Mouse (Mus musculus) macrophage (primary cell): Measurements from ENCODE around the gene Cntnap5a. TPM values are rescaled to one million over a fixed set of nuclear protein-coding genes. Genes with fewer than 3 reads are reported as not detected.
"Not testable (repeated sequence)": the region's sequence is repeated elsewhere in the genome, so short reads cannot be mapped to it uniquely, and the experiment has no call there.

Experiments
- H3K27ac ChIP-seq: fragments of 350-480 bp; formaldehyde crosslinking; 2 replicates; pipeline ENCODE4 v1.9.0; 2021
- H3K36me3 ChIP-seq: fragments of 350-480 bp; formaldehyde crosslinking; 2 replicates; pipeline ENCODE4 v1.9.0; 2021; ENCODE audit errors: inconsistent target
- H3K4me3 ChIP-seq: fragments of 350-480 bp; formaldehyde crosslinking; 2 replicates; pipeline ENCODE4 v1.9.0; 2021; ENCODE audit errors: inconsistent target
- H3K79me2 ChIP-seq: fragments of 350-480 bp; formaldehyde crosslinking; 2 replicates; pipeline ENCODE4 v1.9.0; 2021; ENCODE audit errors: inconsistent target
- WGBS: methylation state at CpG from one replicate; pipeline ENCODE4 v1.1.7; 2026; ENCODE audit warnings: inconsistent platforms; ENCODE audit not compliant: missing documents; 5-methylcytosine and 5-hydroxymethylcytosine counted together
- polyA plus RNA-seq: library from polyadenylated mRNA; stranded (reverse); fragments of 250-400 nt; gene quantifications from 3 replicates; pipeline ENCODE4 v1.2.4, GENCODE M21; 2018; ENCODE audit warnings: inconsistent platforms

Cntnap5a gene
- polyA plus RNA-seq, 1 experiment from 2014 or later, result not detected

GRCm38 (mm10) chr1:116149764-116150369 is 465.3 kb downstream of the Cntnap5a start:
- Histone ChIP-seq H3K27ac (no peak overlapping the region), H3K4me3 (no peak overlapping the region), H3K79me2 (no peaks in the 10 kb centered on the region), H3K36me3 (no peaks in the 10 kb centered on the region)

GRCm38 (mm10) chr1:116184471-116184870 is 499.9 kb downstream of the Cntnap5a start:
- H3K27ac ChIP-seq, result no peak overlapping the region
- H3K4me3 ChIP-seq, result no peak overlapping the region
- 96% methylated on average over 2 of the region's 2 CpGs for WGBS
- no peaks in the 10 kb centered on the region for H3K79me2 ChIP-seq
- no peaks in the 10 kb centered on the region for H3K36me3 ChIP-seq

GRCm38 (mm10) chr1:116188142-116188541 is 503.6 kb downstream of the Cntnap5a start:
- WGBS, result 100% methylated on average over 1 of the region's 1 CpGs
- not testable (repeated sequence) for H3K36me3 ChIP-seq, H3K4me3 ChIP-seq, H3K79me2 ChIP-seq, H3K27ac ChIP-seq

- H3K36me3 ChIP-seq, result no peaks in the 10 kb centered on the region
- no peaks in the 10 kb centered on the region for H3K79me2 ChIP-seq
- WGBS, result 93% methylated on average over 2 of the region's 2 CpGs
- no peak overlapping the region for H3K27ac ChIP-seq
- no peak overlapping the region for H3K4me3 ChIP-seq
These were observed 507.7 kb downstream of the Cntnap5a start for GRCm38 (mm10) chr1:116192299-116192698.

GRCm38 (mm10) chr1:116216883-116217282 is 532.3 kb downstream of the Cntnap5a start:
- Histone ChIP-seq H3K4me3 (no peak overlapping the region), H3K36me3 (no peaks in the 10 kb centered on the region), H3K79me2 (no peaks in the 10 kb centered on the region), H3K27ac (no peak overlapping the region)

DNA sequence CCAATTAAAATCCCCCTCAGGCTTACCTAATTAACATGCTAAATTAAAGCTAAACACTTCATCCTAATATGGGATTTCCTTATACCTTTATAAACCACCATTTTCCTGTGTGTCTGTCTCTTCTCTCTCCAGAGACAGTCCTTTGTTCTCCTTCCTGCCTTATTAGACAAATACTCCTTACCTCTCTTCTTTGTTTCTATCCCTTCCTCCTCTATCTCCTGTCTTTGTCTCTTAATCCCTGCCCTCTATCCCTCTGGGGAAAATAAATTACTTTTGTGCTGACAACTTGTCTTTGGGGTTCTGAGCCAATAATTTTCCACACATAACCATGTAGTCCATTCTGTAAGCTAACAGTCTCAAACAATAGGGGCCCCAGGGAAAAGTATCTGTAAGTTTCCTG is 556.0 kb downstream of the Cntnap5a start:
- H3K27ac ChIP-seq, result no peak overlapping the region
- H3K79me2 ChIP-seq, result no peaks in the 10 kb centered on the region
- H3K36me3 ChIP-seq, result no peaks in the 10 kb centered on the region
- H3K4me3 ChIP-seq, result no peak overlapping the region

DNA sequence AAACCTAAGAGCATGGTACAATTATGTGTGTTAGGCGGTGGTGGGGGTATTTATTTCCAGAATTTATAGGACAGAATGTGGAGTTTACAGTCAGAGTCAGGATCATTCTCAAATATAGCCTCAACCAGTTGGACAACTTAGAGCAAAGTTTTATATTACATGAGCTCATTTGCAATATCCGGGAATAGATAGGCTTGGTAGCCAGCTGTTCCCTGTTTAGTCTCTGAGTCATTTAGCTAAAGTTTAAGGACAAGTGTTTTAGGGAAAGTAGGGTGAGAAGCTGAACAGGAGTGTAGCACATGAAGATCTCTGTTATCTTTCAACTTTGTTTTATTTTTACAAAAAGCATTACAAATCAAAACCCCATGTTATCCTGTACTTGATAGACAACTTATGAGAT is 559.3 kb downstream of the Cntnap5a start:
- 75% methylated on average over 2 of the region's 2 CpGs for WGBS
- H3K4me3 ChIP-seq, result no peak overlapping the region
- no peaks in the 10 kb centered on the region for H3K79me2 ChIP-seq
- no peaks in the 10 kb centered on the region for H3K36me3 ChIP-seq
- no peak overlapping the region for H3K27ac ChIP-seq

- Histone ChIP-seq H3K27ac (no peak overlapping the region), H3K79me2 (no peaks in the 10 kb centered on the region), H3K4me3 (no peak overlapping the region), H3K36me3 (no peaks in the 10 kb centered on the region)
These were observed 596.6 kb downstream of the Cntnap5a start for GRCm38 (mm10) chr1:116281144-116281543.

DNA sequence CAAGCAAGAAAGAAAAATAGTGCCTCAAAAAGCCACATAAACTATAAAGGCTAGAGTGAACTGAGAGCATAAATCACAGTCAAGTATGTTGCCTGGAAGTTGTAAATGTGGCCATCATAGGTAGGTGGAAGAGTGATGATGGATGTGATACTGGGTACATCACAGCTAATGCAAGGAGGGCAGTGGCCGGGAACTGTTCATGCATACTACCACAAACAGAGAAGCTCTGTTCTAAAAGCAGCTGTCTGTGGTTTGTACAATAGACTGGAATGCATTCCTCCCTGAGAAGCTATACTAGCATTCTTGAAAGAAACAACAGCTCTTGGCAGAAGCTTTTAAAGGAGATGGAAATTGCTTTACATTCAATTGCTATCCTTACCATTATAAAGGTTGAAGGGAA is 599.4 kb downstream of the Cntnap5a start:
- H3K4me3 ChIP-seq, result no peak overlapping the region
- H3K79me2 ChIP-seq, result no peaks in the 10 kb centered on the region
- H3K36me3 ChIP-seq, result no peaks in the 10 kb centered on the region
- WGBS, result 100% methylated on average over 1 of the region's 1 CpGs
- no peak overlapping the region for H3K27ac ChIP-seq

- Histone ChIP-seq H3K79me2 (no peaks in the 10 kb centered on the region), H3K36me3 (no peaks in the 10 kb centered on the region), H3K4me3 (no peak overlapping the region), H3K27ac (no peak overlapping the region)
- 89% methylated on average over 3 of the region's 3 CpGs for WGBS
These were observed 622.0 kb downstream of the Cntnap5a start for GRCm38 (mm10) chr1:116306555-116306954.

- 73% methylated on average over 3 of the region's 3 CpGs for WGBS
- no peak overlapping the region for H3K4me3 ChIP-seq
These were observed 627.0 kb downstream of the Cntnap5a start for GRCm38 (mm10) chr1:116311512-116311911.

GRCm38 (mm10) chr1:116313269-116313668 is 628.7 kb downstream of the Cntnap5a start:
- no peak overlapping the region for H3K27ac ChIP-seq
- H3K4me3 ChIP-seq, result no peak overlapping the region
- H3K79me2 ChIP-seq, result no peaks in the 10 kb centered on the region
- no peaks in the 10 kb centered on the region for H3K36me3 ChIP-seq

More at GRCm38 (mm10) chr1:116311512-116311911, 627.0 kb downstream of the Cntnap5a start:
- Histone ChIP-seq H3K27ac (no peak overlapping the region), H3K36me3 (no peaks in the 10 kb centered on the region), H3K79me2 (no peaks in the 10 kb centered on the region)

- H3K4me3 ChIP-seq, result no peak overlapping the region
These were observed 639.9 kb downstream of the Cntnap5a start for GRCm38 (mm10) chr1:116324505-116324904.

GRCm38 (mm10) chr1:116353669-116354068 is 669.1 kb downstream of the Cntnap5a start:
- no peak overlapping the region for H3K27ac ChIP-seq
- H3K79me2 ChIP-seq, result no peaks in the 10 kb centered on the region
- no peak overlapping the region for H3K4me3 ChIP-seq
- H3K36me3 ChIP-seq, result no peaks in the 10 kb centered on the region

More at GRCm38 (mm10) chr1:116324505-116324904, 639.9 kb downstream of the Cntnap5a start:
- Histone ChIP-seq H3K79me2 (no peaks in the 10 kb centered on the region), H3K27ac (no peak overlapping the region), H3K36me3 (no peaks in the 10 kb centered on the region)

- 63% methylated on average over 2 of the region's 2 CpGs for WGBS
- H3K27ac ChIP-seq, result no peak overlapping the region
- no peak overlapping the region for H3K4me3 ChIP-seq
- H3K79me2 ChIP-seq, result no peaks in the 10 kb centered on the region
- no peaks in the 10 kb centered on the region for H3K36me3 ChIP-seq
These were observed 681.0 kb downstream of the Cntnap5a start for GRCm38 (mm10) chr1:116365606-116366005.

GRCm38 (mm10) chr1:116366171-116366570 is 681.6 kb downstream of the Cntnap5a start:
- WGBS, result 63% methylated on average over 2 of the region's 2 CpGs
- no peaks in the 10 kb centered on the region for H3K79me2 ChIP-seq
- H3K36me3 ChIP-seq, result no peaks in the 10 kb centered on the region
- no peak overlapping the region for H3K27ac ChIP-seq
- no peak overlapping the region for H3K4me3 ChIP-seq
